Mouse (Mus musculus): ENCODE data around the gene Fgfr2. TPM values are rescaled to one million over a fixed set of nuclear protein-coding genes. Genes with fewer than 3 reads are reported as not detected.
A peak's percentile ranks its signal among the peaks of the same experiment; 100 is the strongest.

Gene Fgfr2
- polyA plus RNA-seq, 1 experiment from 2014 or later = 11.2 TPM

DNA sequence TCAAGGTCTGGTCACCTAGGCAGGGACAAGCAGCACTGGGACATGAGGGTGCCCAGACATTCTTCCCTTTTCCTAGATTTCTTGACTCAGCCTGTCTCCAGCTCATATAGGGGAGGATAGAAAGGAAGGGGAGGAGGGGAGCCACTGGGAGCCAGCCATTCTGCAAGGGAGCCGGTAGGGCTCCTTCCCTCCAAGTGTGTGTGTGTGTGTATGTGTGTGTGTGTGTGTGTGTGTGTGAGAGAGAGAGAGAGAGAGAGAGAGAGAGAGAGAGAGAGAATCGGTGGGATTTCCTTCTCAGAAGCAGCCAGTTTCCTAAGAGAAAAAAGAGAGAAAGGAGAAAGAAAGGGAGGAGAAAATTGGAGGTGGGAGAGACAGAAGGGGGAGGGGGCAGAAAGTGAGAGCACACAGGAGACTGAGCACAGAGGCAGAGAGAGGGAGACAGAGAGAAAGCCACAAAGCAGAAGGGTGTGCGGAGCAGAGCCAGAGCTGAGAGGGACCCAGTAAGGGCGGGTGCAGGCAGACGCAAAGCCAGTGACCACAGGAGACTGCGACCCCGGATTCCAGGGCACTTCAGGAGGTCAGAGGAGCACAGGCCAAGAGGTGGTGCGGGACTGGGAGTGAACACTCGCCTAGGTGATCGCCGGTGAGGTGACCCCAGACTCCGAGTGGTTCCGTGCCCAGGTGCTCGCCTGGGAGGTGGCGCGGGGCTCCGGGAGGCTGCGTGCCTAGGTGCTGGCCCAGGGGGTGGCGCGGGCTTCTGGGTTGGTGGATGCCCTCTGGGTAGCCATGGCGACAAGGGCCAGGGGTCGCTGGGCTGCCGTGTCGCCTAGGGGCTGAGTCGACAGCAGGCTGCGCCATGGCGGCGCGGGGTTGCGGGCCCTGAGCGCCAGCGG lies 1156.9 kb downstream of the Fgfr2 start, which contains the start of gene Gpr26:
TSS of gene Gpr26 (plus strand) at position 438 of the 893 bp plus-strand sequence.
- Histone ChIP-seq H3K27me3 (ENCODE audit: insufficient read depth, low read length) (peaks cover 18% of the 10 kb centered on the region), H3K4me3 (ENCODE audit: low read depth, low read length) (no peak within 1 kb of the TSS), H3K36me3 (replicated peaks; ENCODE audit: insufficient read depth, low read length) (no peaks in the 10 kb centered on the region), H3K4me2 (ENCODE audit: low read depth, low read length) (no peak within 1 kb of the TSS), H3K9me3 (ENCODE audit: low read length) (no peaks in the 10 kb centered on the region), H3K4me1 (ENCODE audit: insufficient read depth) (no peaks in the 10 kb centered on the region), H3K27ac (ENCODE audit: low read depth) (no peak within 1 kb of the TSS), H3K9ac (replicated peaks) (no peak within 1 kb of the TSS)
- no peak for TF ChIP-seq CTCF (IDR thresholded peaks at IDR 0.05; ENCODE audit: low read depth)
- TF ChIP-seq EP300 (IDR thresholded peaks at IDR 0.05; ENCODE audit: low read depth) = no peak
- DNase-seq = no peak
- ATAC-seq = no peak
- 6% methylated on average over 31 of the region's 32 CpGs for WGBS (ENCODE audit: insufficient replicate concordance)

- Histone ChIP-seq H3K4me2 (ENCODE audit: low read depth, low read length) (no peak overlapping the region), H3K27ac (ENCODE audit: low read depth) (no peak overlapping the region), H3K9me3 (ENCODE audit: low read length) (no peaks in the 10 kb centered on the region), H3K4me3 (ENCODE audit: low read depth, low read length) (no peak overlapping the region), H3K27me3 (ENCODE audit: insufficient read depth, low read length) (0 out of 2 replicates have a peak, but pooled peaks cover 1% of the 10 kb centered on the region), H3K9ac (replicated peaks) (no peak overlapping the region), H3K4me1 (ENCODE audit: insufficient read depth) (no peaks in the 10 kb centered on the region), H3K36me3 (replicated peaks; ENCODE audit: insufficient read depth, low read length) (no peaks in the 10 kb centered on the region)
- peak; percentile 32 for DNase-seq
- ATAC-seq = no peak
- TF ChIP-seq EP300 (IDR thresholded peaks at IDR 0.05; ENCODE audit: low read depth) = no peak
- TF ChIP-seq CTCF (IDR thresholded peaks at IDR 0.05; ENCODE audit: low read depth) = no peak
- WGBS (ENCODE audit: insufficient replicate concordance) = 21% methylated on average over 6 of the region's 6 CpGs
Measured at GRCm38 (mm10) chr7:131960551-131960950, 1162.6 kb downstream of the Fgfr2 start.

GRCm38 (mm10) chr7:131958705-131959104 lies 1164.4 kb downstream of the Fgfr2 start:
- H3K9ac ChIP-seq (replicated peaks) = no peak overlapping the region
- H3K9me3 ChIP-seq (ENCODE audit: low read length) = no peaks in the 10 kb centered on the region
- no peak for DNase-seq
- no peak for ATAC-seq
- WGBS (ENCODE audit: insufficient replicate concordance) = 43% methylated on average over 1 of the region's 1 CpGs
- no peak overlapping the region for H3K4me3 ChIP-seq (ENCODE audit: low read depth, low read length)
- H3K4me2 ChIP-seq (ENCODE audit: low read depth, low read length) = no peak overlapping the region
- H3K27me3 ChIP-seq (ENCODE audit: insufficient read depth, low read length) = no peaks in the 10 kb centered on the region
- no peaks in the 10 kb centered on the region for H3K36me3 ChIP-seq (replicated peaks; ENCODE audit: insufficient read depth, low read length)
- H3K4me1 ChIP-seq (ENCODE audit: insufficient read depth) = no peaks in the 10 kb centered on the region
- no peak overlapping the region for H3K27ac ChIP-seq (ENCODE audit: low read depth)
- TF ChIP-seq CTCF (IDR thresholded peaks at IDR 0.05; ENCODE audit: low read depth) (no peak), EP300 (IDR thresholded peaks at IDR 0.05; ENCODE audit: low read depth) (no peak)

GRCm38 (mm10) chr7:131953402-131953801 lies 1169.7 kb downstream of the Fgfr2 start:
- DNase-seq (no peak), ATAC-seq (no peak)
- Histone ChIP-seq H3K27ac (ENCODE audit: low read depth) (no peak overlapping the region), H3K9ac (replicated peaks) (no peak overlapping the region), H3K27me3 (ENCODE audit: insufficient read depth, low read length) (no peaks in the 10 kb centered on the region), H3K36me3 (replicated peaks; ENCODE audit: insufficient read depth, low read length) (no peaks in the 10 kb centered on the region), H3K4me1 (ENCODE audit: insufficient read depth) (no peaks in the 10 kb centered on the region), H3K9me3 (ENCODE audit: low read length) (no peaks in the 10 kb centered on the region), H3K4me2 (ENCODE audit: low read depth, low read length) (no peak overlapping the region), H3K4me3 (ENCODE audit: low read depth, low read length) (no peak overlapping the region)
- WGBS (ENCODE audit: insufficient replicate concordance) = 74% methylated on average over 3 of the region's 3 CpGs
- no peak for TF ChIP-seq EP300 (IDR thresholded peaks at IDR 0.05; ENCODE audit: low read depth)
- no peak for TF ChIP-seq CTCF (IDR thresholded peaks at IDR 0.05; ENCODE audit: low read depth)

DNA sequence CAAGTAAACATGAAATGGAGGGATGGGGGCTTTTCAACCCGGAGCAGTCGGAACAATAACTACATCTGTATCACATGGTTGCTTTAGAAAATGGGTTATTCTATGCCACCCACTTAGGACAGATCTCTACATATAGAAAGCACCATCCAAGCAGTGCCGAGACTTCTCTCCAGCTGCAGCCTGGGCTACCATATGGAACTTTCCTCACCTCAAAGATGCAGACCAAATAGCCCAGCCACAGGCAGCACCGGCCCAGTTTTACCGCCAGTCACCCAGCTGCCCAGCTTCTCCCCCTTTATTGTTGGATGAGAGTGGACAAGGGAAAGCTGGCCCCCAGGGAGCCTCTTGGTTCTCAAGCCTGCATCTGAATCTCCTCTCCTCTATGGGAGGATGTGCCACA lies 1172.0 kb downstream of the Fgfr2 start:
- H3K4me3 ChIP-seq (ENCODE audit: low read depth, low read length) = no peak overlapping the region
- 68% methylated on average over 5 of the region's 5 CpGs for WGBS (ENCODE audit: insufficient replicate concordance)
- H3K9me3 ChIP-seq (ENCODE audit: low read length) = no peaks in the 10 kb centered on the region

DNA sequence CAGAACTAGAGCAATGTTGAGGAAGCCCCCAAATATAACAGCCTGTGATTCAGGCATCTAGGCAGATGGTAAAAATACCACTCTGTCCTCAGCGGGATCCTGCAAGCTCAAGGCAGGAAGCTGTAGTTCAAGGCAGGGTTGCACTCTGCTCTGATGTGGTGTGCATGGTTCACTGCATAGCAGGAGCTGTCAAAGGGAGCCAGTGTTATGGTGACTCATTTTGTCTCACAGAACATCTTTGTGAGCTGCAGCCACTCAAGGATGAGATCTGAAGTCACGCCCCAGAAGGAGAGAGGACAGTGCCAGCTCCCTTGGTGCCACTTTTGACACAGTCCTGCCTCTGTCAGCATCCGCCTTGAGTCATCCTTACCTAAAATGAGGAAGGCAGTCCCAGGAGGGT lies 1185.5 kb downstream of the Fgfr2 start:
- Histone ChIP-seq H3K27me3 (ENCODE audit: insufficient read depth, low read length) (no peaks in the 10 kb centered on the region), H3K4me3 (ENCODE audit: low read depth, low read length) (no peak overlapping the region), H3K9ac (replicated peaks) (no peak overlapping the region), H3K27ac (ENCODE audit: low read depth) (no peak overlapping the region), H3K36me3 (replicated peaks; ENCODE audit: insufficient read depth, low read length) (no peaks in the 10 kb centered on the region), H3K9me3 (ENCODE audit: low read length) (no peaks in the 10 kb centered on the region), H3K4me1 (ENCODE audit: insufficient read depth) (no peaks in the 10 kb centered on the region), H3K4me2 (ENCODE audit: low read depth, low read length) (no peak overlapping the region)
- DNase-seq (no peak), ATAC-seq (no peak)
- TF ChIP-seq CTCF (IDR thresholded peaks at IDR 0.05; ENCODE audit: low read depth) (no peak), EP300 (IDR thresholded peaks at IDR 0.05; ENCODE audit: low read depth) (no peak)
- WGBS (ENCODE audit: insufficient replicate concordance) = 55% methylated on average over 3 of the region's 3 CpGs

More for the DNA sequence above, 1172.0 kb downstream of the Fgfr2 start:
- no peak for TF ChIP-seq EP300 (IDR thresholded peaks at IDR 0.05; ENCODE audit: low read depth)
- TF ChIP-seq CTCF (IDR thresholded peaks at IDR 0.05; ENCODE audit: low read depth) = no peak
- no peak for DNase-seq
- no peak for ATAC-seq
- Histone ChIP-seq H3K4me2 (ENCODE audit: low read depth, low read length) (no peak overlapping the region), H3K36me3 (replicated peaks; ENCODE audit: insufficient read depth, low read length) (no peaks in the 10 kb centered on the region), H3K9ac (replicated peaks) (no peak overlapping the region), H3K4me1 (ENCODE audit: insufficient read depth) (no peaks in the 10 kb centered on the region), H3K27me3 (ENCODE audit: insufficient read depth, low read length) (no peaks in the 10 kb centered on the region), H3K27ac (ENCODE audit: low read depth) (no peak overlapping the region)

Measured in liver, postnatal 0 days (tissue).